ENCODE assay signal across 26 mouse cellular contexts in the genomic region with DNA sequence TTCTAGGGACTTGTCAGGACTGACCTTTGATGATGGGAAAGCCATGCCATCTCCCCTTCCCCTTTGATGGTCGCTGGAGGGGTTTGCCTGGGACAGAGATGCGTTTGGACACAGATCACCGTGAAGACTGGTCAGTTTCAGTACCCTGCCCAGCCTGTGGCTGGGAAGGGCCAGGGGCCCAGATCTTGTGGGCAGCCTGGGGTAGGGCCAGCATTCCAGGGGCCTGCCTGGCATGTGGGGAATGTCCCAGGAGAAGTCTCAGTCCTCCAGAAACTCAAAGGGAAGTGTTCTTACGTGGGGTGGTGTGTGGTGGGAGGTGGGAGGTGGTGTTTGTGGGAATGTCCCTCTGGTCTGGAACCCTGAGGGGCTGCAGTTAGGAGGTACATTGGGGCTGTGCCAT. TPM values are rescaled to one million over a fixed set of nuclear protein-coding genes. Genes with fewer than 3 reads are reported as not detected.
DNase-seq lines count a peak whose midpoint lies in the region; ATAC-seq and TF ChIP-seq lines count a peak whose summit lies in the region.
"Had no signal": no experiment of that assay in that cellular context is flagged by ENCODE, and none has a peak within 500 bp of the region (broad histone marks: within the 10 kb centered on the region; RNA-seq: fewer than 3 reads in every experiment).

No protein-coding gene starts in this region.

- H3K4me2 ChIP-seq in forebrain, embryonic 16.5 days (ENCODE audit: low read length), result no peak overlapping the region
- H3K4me2 ChIP-seq in midbrain, embryonic 14.5 days (ENCODE audit: low read length), result no peak overlapping the region
- H3K4me2 ChIP-seq in limb, embryonic 14.5 days (replicated peaks; ENCODE audit: low read depth, low read length, severe bottlenecking), result no peak overlapping the region

- peak overlapping the region; percentile 89; the same call in 1 of the 2 replicates for H3K4me3 ChIP-seq in forebrain, embryonic 10.5 days
- no peak overlapping the region for H3K4me3 ChIP-seq in forebrain, embryonic 16.5 days (replicated peaks; ENCODE audit: low read length)
- H3K4me3 ChIP-seq in midbrain, embryonic 10.5 days, result 0 out of 2 replicates have a peak overlapping the region, but pooled peaks have one; percentile 99
- H3K4me3 ChIP-seq in midbrain, embryonic 14.5 days (replicated peaks; ENCODE audit: low read depth, low read length), result no peak overlapping the region
- peak overlapping the region; percentile 79; the same call in 1 of the 2 replicates for H3K4me3 ChIP-seq in limb, embryonic 14.5 days (replicated peaks; ENCODE audit: low read length)
- H3K4me3 ChIP-seq in kidney, adult 2 months (ENCODE audit: insufficient read depth, low read depth, low read length), result no peak overlapping the region

- WGBS in forebrain, embryonic 10.5 days, result 73% methylated on average over 4 of the region's 4 CpGs
- 69% methylated on average over 4 of the region's 4 CpGs for WGBS in forebrain, embryonic 16.5 days
- 63% methylated on average over 4 of the region's 4 CpGs for WGBS in midbrain, embryonic 10.5 days
- WGBS in midbrain, embryonic 14.5 days, result 57% methylated on average over 4 of the region's 4 CpGs
- whole genome bisulfite sequencing in limb, embryonic 14.5 days, result 58% methylated on average over 4 of the region's 4 CpGs
- WGBS in kidney, adult 2 months, result 95% methylated on average over 4 of the region's 4 CpGs

- no peak for DNase-seq in forebrain, embryonic 10.5 days (ENCODE audit: extremely low spot score, low spot score)
- no peak for DNase-seq in midbrain, embryonic 10.5 days (ENCODE audit: low spot score)
- DNase-seq in midbrain, embryonic 14.5 days, result no peak
- DNase-seq in NIH3T3 (ENCODE audit: low read depth) (peak; percentile 60), liver (no peak)
- DNase-seq in limb, embryonic 14.5 days (ENCODE audit: low spot score), result no peak
- DNase-seq in kidney, adult 2 months, result no peak
- DNase-seq: adrenal gland, postnatal 10 days; cerebellum, adult 2 months; cerebellum, postnatal 25 days; embryo, embryonic 11 days; gastrocnemius, adult 2 months; heart, postnatal 10 days; kidney, adult 11 months; kidney, postnatal 14 days; lung, postnatal 10 days; retina, postnatal 1 day; right cerebral cortex, postnatal 25 days; spleen, adult 18-20 months; thymus, postnatal 14 days had no signal

- TF ChIP-seq CTCF in kidney, adult 2 months (conservative IDR thresholded peaks at IDR 0.05; ENCODE audit: insufficient read depth, insufficient read length, low read depth, low read length), result no peak

- H3K9me3 ChIP-seq in forebrain, embryonic 10.5 days, result no peaks in the 10 kb centered on the region
- H3K9me3 ChIP-seq in forebrain, embryonic 16.5 days (ENCODE audit: control insufficient read depth, low read length), result no peaks in the 10 kb centered on the region
- no peaks in the 10 kb centered on the region for H3K9me3 ChIP-seq in midbrain, embryonic 10.5 days (replicated peaks)
- no peaks in the 10 kb centered on the region for H3K9me3 ChIP-seq in midbrain, embryonic 14.5 days (ENCODE audit: control insufficient read depth, low read length)
- no peaks in the 10 kb centered on the region for H3K9me3 ChIP-seq in limb, embryonic 14.5 days (ENCODE audit: control insufficient read depth, low read length)
- H3K9me3 ChIP-seq: embryonic facial prominence, embryonic 15.5 days; hindbrain, embryonic 12.5 days; limb, embryonic 15.5 days; midbrain, embryonic 15.5 days; neural tube, embryonic 13.5 days had no signal

- H3K9ac ChIP-seq in forebrain, embryonic 16.5 days (replicated peaks; ENCODE audit: low read depth, low read length), result no peak overlapping the region
- no peak overlapping the region for H3K9ac ChIP-seq in midbrain, embryonic 14.5 days (replicated peaks; ENCODE audit: low read length)
- H3K9ac ChIP-seq in limb, embryonic 14.5 days (ENCODE audit: low read depth, low read length, severe bottlenecking), result 0 out of 2 replicates have a peak overlapping the region, but pooled peaks have one; percentile 98
- H3K9ac ChIP-seq: limb, embryonic 15.5 days had no signal

- H3K36me3 ChIP-seq in forebrain, embryonic 10.5 days (replicated peaks), result peaks cover 21% of the 10 kb centered on the region
- H3K36me3 ChIP-seq in forebrain, embryonic 16.5 days (ENCODE audit: control insufficient read depth, insufficient read depth), result no peaks in the 10 kb centered on the region
- H3K36me3 ChIP-seq in midbrain, embryonic 10.5 days, result peaks cover 16% of the 10 kb centered on the region
- H3K36me3 ChIP-seq in midbrain, embryonic 14.5 days (ENCODE audit: control insufficient read depth, insufficient read depth, low read length), result no peaks in the 10 kb centered on the region
- no peaks in the 10 kb centered on the region for H3K36me3 ChIP-seq in limb, embryonic 14.5 days (ENCODE audit: control insufficient read depth, insufficient read depth, low read length)
- no peaks in the 10 kb centered on the region for H3K36me3 ChIP-seq in kidney, adult 2 months (ENCODE audit: control insufficient read depth, insufficient read depth, low read length)
- H3K36me3 ChIP-seq: embryonic facial prominence, embryonic 15.5 days; hindbrain, embryonic 12.5 days; limb, embryonic 15.5 days; midbrain, embryonic 15.5 days; neural tube, embryonic 13.5 days had no signal

- peaks cover 34% of the 10 kb centered on the region for H3K4me1 ChIP-seq in forebrain, embryonic 10.5 days
- H3K4me1 ChIP-seq in forebrain, embryonic 16.5 days (replicated peaks; ENCODE audit: control insufficient read depth, insufficient read depth, low read length), result peaks cover 16% of the 10 kb centered on the region
- peaks cover 45% of the 10 kb centered on the region for H3K4me1 ChIP-seq in midbrain, embryonic 10.5 days
- peaks cover 17% of the 10 kb centered on the region for H3K4me1 ChIP-seq in midbrain, embryonic 14.5 days (ENCODE audit: control insufficient read depth, insufficient read depth, low read length)
- H3K4me1 ChIP-seq in limb, embryonic 14.5 days (ENCODE audit: control insufficient read depth, insufficient read depth, low read length), result peaks cover 11% of the 10 kb centered on the region
- H3K4me1 ChIP-seq in kidney, adult 2 months (ENCODE audit: control insufficient read depth, insufficient read depth, low read length), result no peaks in the 10 kb centered on the region

- no peak for TF ChIP-seq POLR2A in limb, embryonic 14.5 days (IDR thresholded peaks at IDR 0.05; ENCODE audit: borderline replicate concordance, extremely low read depth, insufficient read depth, insufficient read length)
- TF ChIP-seq POLR2A in kidney, adult 2 months (IDR thresholded peaks at IDR 0.05; ENCODE audit: low read depth, low read length), result no peak

- H3K27me3 ChIP-seq in forebrain, embryonic 10.5 days (ENCODE audit: poor library complexity, severe bottlenecking), result peaks cover 16% of the 10 kb centered on the region
- H3K27me3 ChIP-seq in forebrain, embryonic 16.5 days (replicated peaks; ENCODE audit: control insufficient read depth, insufficient read depth, low read length), result no peaks in the 10 kb centered on the region
- H3K27me3 ChIP-seq in midbrain, embryonic 10.5 days (ENCODE audit: low read depth, poor library complexity, severe bottlenecking), result peaks cover 28% of the 10 kb centered on the region
- no peaks in the 10 kb centered on the region; the same call in 1 of the 2 replicates for H3K27me3 ChIP-seq in midbrain, embryonic 14.5 days (ENCODE audit: control insufficient read depth, insufficient read depth, low read length)
- no peaks in the 10 kb centered on the region for H3K27me3 ChIP-seq in limb, embryonic 14.5 days (ENCODE audit: control insufficient read depth, insufficient read depth, low read length)
- peaks cover 4% of the 10 kb centered on the region; the same call in 1 of the 2 replicates for H3K27me3 ChIP-seq in kidney, adult 2 months (replicated peaks; ENCODE audit: control insufficient read depth, insufficient read depth, low read length)
- H3K27me3 ChIP-seq: embryonic facial prominence, embryonic 15.5 days; limb, embryonic 15.5 days; midbrain, embryonic 15.5 days; neural tube, embryonic 13.5 days had no signal

- no peak for ATAC-seq in forebrain, embryonic 16.5 days
- no peak for ATAC-seq in midbrain, embryonic 14.5 days (ENCODE audit: low FRiP score, low TSS enrichment)
- ATAC-seq in limb, embryonic 14.5 days (ENCODE audit: low FRiP score, low read depth), result no peak

- peak overlapping the region; percentile 99; the same call in 1 of the 2 replicates for H3K27ac ChIP-seq in forebrain, embryonic 10.5 days
- H3K27ac ChIP-seq in forebrain, embryonic 16.5 days (ENCODE audit: low read length), result no peak overlapping the region
- H3K27ac ChIP-seq in midbrain, embryonic 10.5 days (replicated peaks), result 0 out of 2 replicates have a peak overlapping the region, but pooled peaks have one; percentile 100
- H3K27ac ChIP-seq in midbrain, embryonic 14.5 days (replicated peaks; ENCODE audit: low read depth, low read length), result no peak overlapping the region
- no peak overlapping the region for H3K27ac ChIP-seq in limb, embryonic 14.5 days (replicated peaks; ENCODE audit: low read depth, low read length)
- H3K27ac ChIP-seq in kidney, adult 2 months (ENCODE audit: insufficient read depth, low read depth, low read length), result no peak overlapping the region

RNA-seq across cellular contexts. Expression of gene Fscn1, which starts 1.0 kb away (rescaled TPM):
- 676 and 689 TPM in 2 replicates for polyA plus RNA-seq in forebrain, embryonic 10.5 days (2016; fragmentation: Nextera tagmentation; extraction: Ambion mirVana)
- polyA plus RNA-seq in forebrain, embryonic 16.5 days (2015; fragmentation: Nextera tagmentation; extraction: Ambion mirVana), result 541 and 600 TPM in 2 replicates
- 675 and 709 TPM in 2 replicates for polyA plus RNA-seq in midbrain, embryonic 10.5 days (2016; fragmentation: Nextera tagmentation; extraction: Ambion mirVana)
- polyA plus RNA-seq in midbrain, embryonic 14.5 days (2014; fragmentation: Nextera tagmentation; extraction: Ambion mirVana), result 521 and 580 TPM in 2 replicates
- polyA plus RNA-seq in limb, embryonic 14.5 days (2012; rRNA removed), result 395 and 512 TPM in 2 replicates
- 356 and 368 TPM in 2 replicates for polyA plus RNA-seq in limb, embryonic 14.5 days (2014; fragmentation: Nextera tagmentation; extraction: Ambion mirVana)
- polyA plus RNA-seq in kidney, adult 2 months (2012; rRNA removed), result 23.1 and 28.5 TPM in 2 replicates

RNA-seq across cellular contexts. Expression of gene Actb, which starts 52.6 kb away (rescaled TPM):
- 12,867 and 12,868 TPM in 2 replicates for polyA plus RNA-seq in forebrain, embryonic 10.5 days (2016; fragmentation: Nextera tagmentation; extraction: Ambion mirVana)
- polyA plus RNA-seq in forebrain, embryonic 16.5 days (2015; fragmentation: Nextera tagmentation; extraction: Ambion mirVana), result 15,087 and 15,431 TPM in 2 replicates
- polyA plus RNA-seq in midbrain, embryonic 10.5 days (2016; fragmentation: Nextera tagmentation; extraction: Ambion mirVana), result 12,690 and 13,877 TPM in 2 replicates
- 16,375 and 16,992 TPM in 2 replicates for polyA plus RNA-seq in midbrain, embryonic 14.5 days (2014; fragmentation: Nextera tagmentation; extraction: Ambion mirVana)
- 2,733 and 3,354 TPM in 2 replicates for polyA plus RNA-seq in limb, embryonic 14.5 days (2012; rRNA removed)
- 14,101 and 14,367 TPM in 2 replicates for polyA plus RNA-seq in limb, embryonic 14.5 days (2014; fragmentation: Nextera tagmentation; extraction: Ambion mirVana)
- 2,111 and 2,511 TPM in 2 replicates for polyA plus RNA-seq in kidney, adult 2 months (2012; rRNA removed)

Comparison
In these comparisons a context has a peak if more than half of its experiments do, and no peak if none do; other contexts are left out.
1. H3K27ac ChIP-seq: peak in forebrain, embryonic 10.5 days (single experiment) and midbrain, embryonic 10.5 days (single experiment); none in forebrain, embryonic 16.5 days (single experiment), midbrain, embryonic 14.5 days (single experiment), limb, embryonic 14.5 days (single experiment) and kidney, adult 2 months (single experiment).
2. H3K4me3 ChIP-seq: peak in forebrain, embryonic 10.5 days (single experiment), midbrain, embryonic 10.5 days (single experiment) and limb, embryonic 14.5 days (single experiment); none in forebrain, embryonic 16.5 days (single experiment), midbrain, embryonic 14.5 days (single experiment) and kidney, adult 2 months (single experiment).
3. RNA of gene Fscn1, which starts 1.0 kb away (polyA plus RNA-seq): 676 to 689 TPM in forebrain, embryonic 10.5 days, 675 to 709 TPM in midbrain, embryonic 10.5 days, 521 to 580 TPM in midbrain, embryonic 14.5 days, 541 to 600 TPM in forebrain, embryonic 16.5 days and 356 to 512 TPM in limb, embryonic 14.5 days; 23.1 to 28.5 TPM in kidney, adult 2 months; every median in the first group is over 10 times any median in the second.